Mouse (Mus musculus) left cerebral cortex, postnatal 25 days (tissue): ENCODE results near the gene Pcca. TPM values are rescaled to one million over a fixed set of nuclear protein-coding genes. Genes with fewer than 3 reads are reported as not detected.
"Not testable (repeated sequence)": the region's sequence is repeated elsewhere in the genome, so short reads cannot be mapped to it uniquely, and the experiment has no call there.

Experiments used
- DNase-seq, 2 experiments: peaks; one replicate each; pipeline ENCODE4 v3.0.0; 2022; ENCODE audit warnings: low spot score in 2 of 2, mixed read lengths in 1 of 2
- intact Hi-C: fragments of 180-260 bp; cut with DNase I; formaldehyde crosslinking; loops from one replicate; pipeline ENCODE4 v1.15.1; 2025
- total RNA-seq, 2 experiments: library from RNA; stranded (reverse); gene quantifications; 2 replicates each; pipeline ENCODE4 v1.2.3; 2021

Gene Pcca
- total RNA-seq, 2 experiments from 2014 or later = 31.3 to 32.4 TPM

GRCm38 (mm10) chr14:122552761-122553445, 18.8 kb downstream of the Pcca start:
- intact Hi-C loops = no loop called here

GRCm38 (mm10) chr14:122557353-122557752, 23.2 kb downstream of the Pcca start:
- intact Hi-C loops = no loop called here
- no peak for DNase-seq

More at GRCm38 (mm10) chr14:122552761-122553445, 18.8 kb downstream of the Pcca start:
- DNase-seq = no peak

GRCm38 (mm10) chr14:122560893-122561452, 26.8 kb downstream of the Pcca start:
- intact Hi-C loops = not testable (repeated sequence)

GRCm38 (mm10) chr14:122570862-122571261, 36.7 kb downstream of the Pcca start:
- no peak for DNase-seq
- intact Hi-C loops = no loop called here

More at GRCm38 (mm10) chr14:122560893-122561452, 26.8 kb downstream of the Pcca start:
- not testable (repeated sequence) for DNase-seq

GRCm38 (mm10) chr14:122574064-122574751, 40.1 kb downstream of the Pcca start:
- intact Hi-C loops = no loop called here
- DNase-seq = no peak

DNA sequence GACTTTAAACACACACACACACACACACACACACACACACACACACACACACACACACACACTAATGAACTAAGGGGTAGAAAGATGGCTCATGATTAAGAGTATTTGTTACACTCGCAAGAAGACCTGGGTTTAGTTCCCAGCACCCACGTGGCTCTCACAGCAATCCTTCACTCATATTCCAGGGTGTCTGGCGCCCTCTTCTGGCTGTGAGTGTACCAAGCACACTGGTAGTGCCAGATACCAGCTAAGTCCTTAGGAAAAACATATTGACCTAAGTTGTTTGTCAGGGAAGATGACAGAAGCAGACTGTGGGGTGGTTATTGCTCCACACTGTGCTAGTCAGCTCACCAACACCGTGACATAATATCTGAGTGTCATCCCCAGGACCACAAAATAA, 43.7 kb downstream of the Pcca start:
- no peak for DNase-seq
- intact Hi-C loops = no loop called here

- intact Hi-C loops = no loop called here
- DNase-seq = no peak
These were observed 47.9 kb downstream of the Pcca start for GRCm38 (mm10) chr14:122582057-122582456.

- DNase-seq = no peak
- intact Hi-C loops = no loop called here
These were observed 48.5 kb downstream of the Pcca start for GRCm38 (mm10) chr14:122582491-122583077.

DNA sequence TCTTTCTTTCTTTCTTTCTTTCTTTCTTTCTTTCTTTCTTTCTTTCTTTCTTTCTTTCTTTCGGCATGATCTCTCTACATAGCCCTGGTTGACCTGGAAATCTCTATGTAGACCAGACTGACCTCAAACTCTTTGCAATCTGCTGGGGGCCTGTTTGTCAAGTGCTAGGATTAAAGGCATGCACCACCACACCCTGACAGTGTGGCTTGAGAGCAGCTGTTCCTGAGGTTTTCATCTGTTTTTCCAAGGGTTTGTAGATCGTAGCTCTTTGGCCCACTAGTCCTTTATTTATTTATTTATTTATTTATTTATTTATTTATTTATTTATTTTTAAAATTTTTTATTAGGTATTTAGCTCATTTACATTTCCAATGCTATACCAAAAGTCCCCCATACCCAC, 50.0 kb downstream of the Pcca start:
- intact Hi-C loops = not testable (repeated sequence)

DNA sequence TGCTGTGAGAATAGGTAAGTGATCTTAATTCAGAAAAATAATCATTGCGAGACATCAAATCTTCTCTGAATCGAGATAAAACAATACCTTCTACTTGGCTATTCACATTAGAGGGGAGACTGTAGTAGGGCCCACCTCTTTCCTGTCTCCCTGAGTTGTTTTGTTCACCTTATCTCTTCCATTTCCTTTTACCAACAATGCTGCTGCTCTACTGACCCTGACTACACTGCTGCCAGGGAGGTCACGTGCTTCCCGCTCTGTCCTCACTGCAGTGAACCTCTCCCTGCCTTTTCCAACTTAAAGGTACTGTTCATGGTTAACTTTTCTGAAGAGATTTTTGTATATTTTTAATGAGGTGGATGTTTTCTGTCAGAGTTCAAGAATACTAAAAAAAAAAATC, 52.8 kb downstream of the Pcca start:
- intact Hi-C loops = no loop called here
- DNase-seq = no peak

More for the DNA sequence above, 50.0 kb downstream of the Pcca start:
- DNase-seq = not testable (repeated sequence)

- intact Hi-C loops = no loop called here
- DNase-seq = no peak
These were observed 63.4 kb downstream of the Pcca start for GRCm38 (mm10) chr14:122597534-122597933.

GRCm38 (mm10) chr14:122598802-122599201, 64.7 kb downstream of the Pcca start:
- intact Hi-C loops = no loop called here

GRCm38 (mm10) chr14:122599839-122600238, 65.7 kb downstream of the Pcca start:
- intact Hi-C loops = no loop called here
- no peak for DNase-seq

More at GRCm38 (mm10) chr14:122598802-122599201, 64.7 kb downstream of the Pcca start:
- no peak for DNase-seq

DNA sequence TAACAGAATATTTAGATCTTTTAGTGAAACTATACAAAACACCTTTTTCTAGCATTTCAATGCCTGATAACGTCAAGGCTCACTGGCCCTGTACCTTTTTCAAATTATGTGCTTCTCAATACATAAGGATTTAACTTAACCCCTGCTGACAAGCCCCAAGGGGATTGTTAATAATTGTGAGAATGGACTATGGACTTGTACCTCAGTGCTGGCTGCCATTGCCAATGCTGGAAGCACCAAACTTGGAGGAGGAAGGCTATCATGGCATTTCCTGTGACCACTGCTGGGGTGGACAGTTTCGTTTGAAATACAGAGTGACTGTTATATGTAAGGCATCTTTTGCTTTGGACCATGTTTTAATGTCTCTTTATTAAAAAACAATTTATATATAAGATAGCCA, 68.6 kb downstream of the Pcca start:
- DNase-seq = no peak
- intact Hi-C loops = no loop called here

DNA sequence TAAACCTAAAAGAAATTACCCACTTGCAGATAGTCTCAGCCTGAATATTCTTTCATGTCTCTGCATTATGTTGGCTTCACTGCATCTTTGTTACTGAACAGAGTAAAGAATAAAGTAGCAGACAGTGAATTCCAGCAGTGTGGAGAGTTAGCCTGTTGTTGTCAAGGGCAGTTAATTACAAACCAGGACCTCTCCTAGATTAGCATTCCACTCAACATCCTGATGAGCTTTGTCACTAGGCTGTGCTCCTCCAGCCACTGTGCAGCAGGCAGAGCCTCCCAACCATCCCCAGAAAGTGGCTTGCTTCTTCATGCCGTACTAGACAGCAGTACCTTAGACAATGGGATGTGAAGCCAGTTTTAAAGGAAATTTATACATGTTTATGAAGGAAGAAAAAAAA, 72.4 kb downstream of the Pcca start:
- no peak for DNase-seq
- intact Hi-C loops = no loop called here

GRCm38 (mm10) chr14:122607456-122607855, 73.3 kb downstream of the Pcca start:
- no peak for DNase-seq
- intact Hi-C loops = no loop called here

DNA sequence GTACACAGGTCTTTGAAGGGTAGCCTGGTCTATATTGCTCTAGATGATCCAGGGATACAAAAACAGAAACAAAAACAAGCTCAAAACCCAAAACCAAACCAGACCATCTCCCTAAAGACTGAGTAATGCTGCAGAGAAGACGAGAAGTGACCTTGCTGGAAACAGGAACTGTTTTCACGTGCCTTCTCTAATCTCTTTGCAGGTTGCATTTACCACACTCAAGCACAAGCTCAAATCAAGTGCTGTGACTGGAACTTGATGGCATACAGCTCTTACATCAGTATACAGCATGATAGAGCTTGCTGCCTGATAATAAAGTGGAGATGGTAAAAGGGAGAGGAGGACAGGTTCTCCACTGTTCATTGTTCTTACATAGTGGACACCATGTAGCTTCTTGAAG, 74.2 kb downstream of the Pcca start:
- intact Hi-C loops = no loop called here

GRCm38 (mm10) chr14:122611035-122611434, 76.9 kb downstream of the Pcca start:
- DNase-seq = no peak
- intact Hi-C loops = no loop called here

More for the DNA sequence above, 74.2 kb downstream of the Pcca start:
- DNase-seq = no peak

GRCm38 (mm10) chr14:122612317-122612716, 78.2 kb downstream of the Pcca start:
- no peak for DNase-seq
- intact Hi-C loops = no loop called here

DNA sequence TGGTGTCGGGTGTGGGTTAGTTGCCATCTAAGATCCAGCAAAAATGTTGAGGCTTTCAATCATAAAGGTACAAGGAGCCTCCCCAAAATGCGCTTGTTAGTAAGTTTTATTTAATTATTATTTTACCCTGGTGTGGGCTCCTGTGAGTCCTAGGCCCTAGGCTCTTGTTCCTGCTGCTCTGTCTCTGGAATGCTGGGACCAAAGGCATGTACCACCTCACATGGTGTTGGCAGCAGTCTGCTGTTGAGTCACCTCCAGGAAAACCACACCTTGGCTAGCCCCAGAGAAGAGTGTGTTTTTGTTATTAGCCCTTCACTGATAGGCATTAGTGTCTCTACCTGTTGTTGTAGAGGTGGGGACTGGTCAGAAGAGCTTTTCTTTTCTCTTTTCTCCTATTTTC, 83.5 kb downstream of the Pcca start:
- no peak for DNase-seq
- intact Hi-C loops = no loop called here
